Mouse (Mus musculus): ENCODE results near the gene Zswim2.
"Not testable (repeated sequence)": the region's sequence is repeated elsewhere in the genome, so short reads cannot be mapped to it uniquely, and the experiment has no call there.

GRCm38 (mm10) chr2:83967013-83967412 lies 26.0 kb upstream of the Zswim2 start, which contains the start of gene Gm13695:
- TF ChIP-seq CTCF (IDR thresholded peaks at IDR 0.05; ENCODE audit: low read depth, low read length); EP300 (IDR thresholded peaks at IDR 0.05; ENCODE audit: insufficient read depth, low read depth, low read length): not testable (repeated sequence)

Measured in ES-Bruce4 (cell line).